Mouse (Mus musculus): ENCODE data around the gene Aaas.

GRCm38 (mm10) chr15:102355871-102356441 is 5.4 kb upstream of the Aaas start:
- TF ChIP-seq TAL1 (IDR thresholded peaks at IDR 0.05; ENCODE audit: low read length) (no peak), GATA1 (IDR thresholded peaks at IDR 0.05; ENCODE audit: low read length) (no peak)

All from erythroblast, embryonic 14.5 days (primary cell).